Mouse (Mus musculus) right cerebral cortex, postnatal 4 days (tissue): ENCODE results near the gene Olfr716.
"Not testable (repeated sequence)": the region's sequence is repeated elsewhere in the genome, so short reads cannot be mapped to it uniquely, and the experiment has no call there.

Source experiments
- DNase-seq: peaks from one replicate; pipeline ENCODE4 v3.0.0-alpha.2; 2022

Gene Olfr716

DNA sequence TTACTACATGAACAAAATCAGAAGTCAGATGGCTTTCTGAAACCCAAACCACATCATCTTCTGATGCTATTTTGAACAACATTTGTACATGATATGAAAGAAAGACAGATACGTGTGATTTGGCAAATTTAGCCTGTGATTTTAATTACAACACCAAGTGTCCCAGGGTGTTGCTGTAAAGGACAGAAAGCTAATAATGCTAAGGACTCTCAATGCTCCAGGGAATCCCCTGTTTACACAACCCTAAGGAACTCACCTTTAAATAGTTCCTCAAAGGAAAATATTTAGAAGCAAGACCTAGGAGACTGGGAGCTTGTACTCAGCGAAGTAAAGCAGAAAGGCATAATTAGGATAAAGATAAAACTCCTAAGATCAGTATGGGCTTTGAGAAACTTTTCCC, at the start of gene Olfr716:
TSS of gene Olfr716 (plus strand) at position 301 of the 400 bp plus-strand sequence.
- DNase-seq = not testable (repeated sequence)

DNA sequence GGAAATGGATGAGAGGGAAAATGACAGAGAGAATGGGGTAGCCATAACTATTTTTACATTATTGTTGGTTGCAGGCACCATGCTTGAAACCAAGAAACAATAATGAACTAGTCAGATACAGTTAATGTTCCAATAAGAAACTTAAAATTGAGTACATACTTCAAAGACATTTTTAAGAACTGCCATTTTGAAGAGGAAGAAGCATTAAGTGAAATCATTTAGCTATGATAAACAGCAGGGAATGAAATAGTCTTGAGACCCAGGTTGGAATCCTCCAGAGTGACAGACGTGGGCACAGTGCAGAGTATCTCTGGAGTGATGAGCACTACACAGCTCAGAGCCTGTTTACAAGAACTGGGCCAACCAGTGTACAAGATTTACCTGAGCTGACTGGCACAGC, 45.2 kb upstream of the Olfr716 start, which contains the start of gene Olfr17:
TSS of gene Olfr17 (plus strand) at position 301 of the 400 bp plus-strand sequence.
- no peak for DNase-seq

DNA sequence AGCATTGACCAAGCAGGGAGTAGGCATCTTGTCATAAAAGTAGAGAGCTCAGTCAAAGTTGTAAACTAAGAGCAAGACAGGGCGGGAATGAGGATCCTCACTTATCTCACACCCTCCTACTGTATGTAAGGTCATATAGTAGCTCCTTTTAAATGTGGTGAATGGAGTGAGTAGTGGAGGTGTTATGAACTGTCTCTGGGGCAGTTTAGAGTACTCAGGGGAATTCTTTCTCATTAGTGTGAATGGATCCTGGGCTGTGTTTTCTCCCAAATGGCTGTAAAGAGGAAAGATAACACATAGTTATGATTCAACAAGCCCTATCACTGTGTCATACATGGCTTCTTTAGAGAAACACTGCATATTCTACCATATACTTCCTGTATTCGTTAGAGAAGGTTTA, 27.9 kb upstream of the Olfr716 start, which contains the start of gene Olfr715b:
TSS of gene Olfr715b (minus strand) at position 101 of the 400 bp plus-strand sequence.
- not testable (repeated sequence) for DNase-seq

DNA sequence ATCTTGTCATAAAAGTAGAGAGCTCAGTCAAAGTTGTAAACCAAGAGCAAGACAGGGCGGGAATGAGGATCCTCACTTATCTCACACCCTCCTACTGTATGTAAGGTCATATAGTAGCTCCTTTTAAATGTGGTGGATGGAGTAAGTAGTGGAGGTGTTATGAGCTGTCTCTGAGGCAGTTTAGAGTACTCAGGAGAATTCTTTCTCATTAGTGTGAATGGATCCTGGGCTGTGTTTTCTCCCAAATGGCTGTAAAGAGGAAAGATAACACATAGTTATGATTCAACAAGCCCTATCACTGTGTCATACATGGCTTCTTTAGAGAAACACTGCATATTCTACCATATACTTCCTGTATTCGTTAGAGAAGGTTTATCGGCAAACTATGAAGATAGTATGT, 7.1 kb upstream of the Olfr716 start, which contains the start of gene Olfr715:
TSS of gene Olfr715 (minus strand) at position 101 of the 400 bp plus-strand sequence.
- not testable (repeated sequence) for DNase-seq

DNA sequence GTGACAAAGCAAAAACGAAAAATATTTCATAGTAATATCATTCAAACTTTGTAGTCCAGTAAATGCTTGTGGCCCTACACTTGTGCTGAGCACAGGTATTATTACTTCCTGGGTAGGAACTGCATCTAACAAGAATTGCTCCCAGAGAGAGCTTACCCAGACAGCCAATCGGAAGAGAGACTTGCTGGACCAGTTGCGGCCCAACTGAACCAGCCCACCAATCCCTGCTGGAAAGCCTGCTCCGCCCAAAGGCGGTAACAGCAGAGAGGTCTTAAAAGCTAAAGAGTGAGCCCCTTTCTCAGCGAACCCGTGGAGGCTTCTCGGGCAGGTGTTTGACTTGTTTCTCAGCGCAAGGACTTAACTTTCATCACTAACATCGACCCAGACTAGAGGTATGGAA, 28.6 kb downstream of the Olfr716 start, which contains the start of gene Nlrp14:
TSS of gene Nlrp14 (plus strand) at position 301 of the 400 bp plus-strand sequence.
- no peak for DNase-seq

DNA sequence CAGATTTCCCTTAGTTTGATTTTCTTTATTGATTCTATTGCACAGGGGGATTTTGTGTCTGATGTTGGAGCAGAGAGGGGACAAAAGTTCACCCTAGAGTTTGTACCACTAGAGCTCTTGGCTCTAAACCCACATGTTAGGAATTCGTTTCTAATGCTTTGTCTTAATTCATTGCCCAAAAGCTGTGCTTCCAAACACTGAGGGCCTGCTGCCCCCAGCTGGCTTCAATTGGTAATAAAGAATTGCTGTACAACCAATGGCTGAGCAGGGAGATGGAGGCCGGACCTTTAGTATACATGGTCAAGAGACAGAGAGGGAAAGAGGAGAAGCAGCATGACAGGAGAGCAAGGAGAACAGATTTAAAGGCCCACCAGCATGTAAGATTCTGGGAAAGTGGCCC, 42.3 kb downstream of the Olfr716 start:
- no peak for DNase-seq
